Mouse (Mus musculus): ENCODE measurements around the gene Mcu.
A peak's percentile ranks its signal among the peaks of the same experiment; 100 is the strongest.

DNA sequence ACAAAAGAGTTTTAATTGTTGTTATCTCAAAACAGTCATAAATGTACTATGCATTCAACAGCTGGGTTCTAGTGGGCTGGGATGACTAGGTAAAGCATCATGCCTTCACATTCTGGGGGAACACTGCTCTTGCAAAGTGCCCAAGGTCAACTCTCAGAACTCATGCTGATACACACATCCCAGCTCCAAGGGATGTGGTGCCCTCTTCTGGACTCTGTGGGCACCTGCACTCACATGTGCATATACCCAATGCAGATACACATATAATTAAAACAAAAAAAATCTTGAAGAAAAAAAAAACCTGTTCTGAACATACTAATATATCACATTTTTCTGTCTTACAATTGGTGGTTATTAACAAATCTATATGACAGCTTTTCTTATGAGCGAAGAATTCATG lies 62.2 kb downstream of the Mcu start:
- TF ChIP-seq ZC3H11A (IDR thresholded peaks at IDR 0.05; ENCODE audit: borderline replicate concordance, low read depth, low read length) (no peak), CHD2 (IDR thresholded peaks at IDR 0.05; ENCODE audit: low read depth, low read length) (no peak), ZNF384 (IDR thresholded peaks at IDR 0.05; ENCODE audit: low read depth, low read length) (0 out of 2 replicates have a peak, but pooled peaks have one; percentile 7), HCFC1 (IDR thresholded peaks at IDR 0.05; ENCODE audit: borderline replicate concordance, insufficient read depth, low read length) (no peak)

All from ES-E14 (cell line).